Mouse (Mus musculus): Measurements from ENCODE around the gene Olfr389. TPM values are rescaled to one million over a fixed set of nuclear protein-coding genes. Genes with fewer than 3 reads are reported as not detected.

The Olfr389 gene
- total RNA-seq (2014; fragmentation: Nextera tagmentation) (not detected in 2 replicates), total RNA-seq (2017) (not detected in 2 replicates)

- no peak for ATAC-seq (replicated peaks; ENCODE audit: poor library complexity, severe bottlenecking)
Measured at GRCm38 (mm10) chr11:73780613-73781012, at the start of gene Olfr389. Gene Olfr389 (minus strand): TSS chr11:73780713.

GRCm38 (mm10) chr11:73816949-73817348 is 36.4 kb upstream of the Olfr389 start, which contains the start of gene Olfr392:
Gene Olfr392 (minus strand): TSS chr11:73817049.
- no peak for ATAC-seq (replicated peaks; ENCODE audit: poor library complexity, severe bottlenecking)

DNA sequence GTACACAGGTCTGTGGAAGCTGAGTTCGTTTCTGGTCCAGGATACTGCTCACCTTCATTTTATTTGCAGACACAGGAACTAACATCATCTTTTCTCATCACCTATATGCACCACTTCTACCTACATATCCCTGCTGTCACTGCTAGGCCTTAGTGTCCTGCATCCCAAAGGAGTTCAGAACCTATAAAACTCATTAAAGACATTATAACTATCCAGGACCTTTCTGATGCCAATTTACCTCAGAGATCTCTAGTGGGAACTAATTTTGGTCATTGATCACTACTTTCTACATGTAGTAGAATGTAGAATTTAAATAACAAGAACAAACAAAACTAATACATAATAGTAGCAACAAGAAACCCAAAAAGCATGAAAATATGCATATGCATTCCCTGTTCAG is 22.4 kb upstream of the Olfr389 start, which contains the start of gene Olfr391-ps:
TSS of gene Olfr391-ps (minus strand) at position 101 of the 400 bp plus-strand sequence.
- ATAC-seq (replicated peaks; ENCODE audit: poor library complexity, severe bottlenecking), result no peak

- ATAC-seq (replicated peaks; ENCODE audit: poor library complexity, severe bottlenecking), result no peak
Measured at GRCm38 (mm10) chr11:73782664-73783063, 2.2 kb upstream of the Olfr389 start, which contains the start of gene Olfr390. Gene Olfr390 (plus strand): TSS chr11:73782964.

GRCm38 (mm10) chr11:73759115-73759514 is 21.4 kb downstream of the Olfr389 start:
- ATAC-seq (replicated peaks; ENCODE audit: poor library complexity, severe bottlenecking), result no peak

Other genes with a start within 250 kb of the Olfr389 start
- gene Olfr385, start 187.7 kb downstream of the Olfr389 start, total RNA-seq (2014; fragmentation: Nextera tagmentation), result not detected in 2 replicates
- not detected in 2 replicates for gene Olfr385, start 187.7 kb downstream of the Olfr389 start, total RNA-seq (2017)
- gene Olfr384, start 182.1 kb downstream of the Olfr389 start, total RNA-seq (2014; fragmentation: Nextera tagmentation), result not detected in 2 replicates
- not detected in 2 replicates for gene Olfr384, start 182.1 kb downstream of the Olfr389 start, total RNA-seq (2017)
- not detected in 2 replicates for gene Zfp735, start 91.9 kb downstream of the Olfr389 start, total RNA-seq (2014; fragmentation: Nextera tagmentation)
- gene Zfp735, start 91.9 kb downstream of the Olfr389 start, total RNA-seq (2017), result not detected in 2 replicates
- not detected in 2 replicates for gene Olfr390, start 2.3 kb upstream of the Olfr389 start, total RNA-seq (2014; fragmentation: Nextera tagmentation)
- not detected in 2 replicates for gene Olfr390, start 2.3 kb upstream of the Olfr389 start, total RNA-seq (2017)
- not detected in 2 replicates for gene Olfr391-ps, start 22.3 kb upstream of the Olfr389 start, total RNA-seq (2014; fragmentation: Nextera tagmentation)
- gene Olfr391-ps, start 22.3 kb upstream of the Olfr389 start, total RNA-seq (2017), result not detected in 2 replicates
- not detected in 2 replicates for gene Olfr392, start 36.3 kb upstream of the Olfr389 start, total RNA-seq (2014; fragmentation: Nextera tagmentation)
- gene Olfr392, start 36.3 kb upstream of the Olfr389 start, total RNA-seq (2017), result not detected in 2 replicates
- gene Olfr393, start 70.7 kb upstream of the Olfr389 start, total RNA-seq (2014; fragmentation: Nextera tagmentation), result not detected in 2 replicates
- not detected in 2 replicates for gene Olfr393, start 70.7 kb upstream of the Olfr389 start, total RNA-seq (2017)
- gene Olfr394, start 110.1 kb upstream of the Olfr389 start, total RNA-seq (2014; fragmentation: Nextera tagmentation), result not detected in 2 replicates
- not detected in 2 replicates for gene Olfr394, start 110.1 kb upstream of the Olfr389 start, total RNA-seq (2017)
- gene Olfr395, start 128.6 kb upstream of the Olfr389 start, total RNA-seq (2014; fragmentation: Nextera tagmentation), result not detected in 2 replicates
- gene Olfr395, start 128.6 kb upstream of the Olfr389 start, total RNA-seq (2017), result not detected in 2 replicates
- gene Olfr23, start 156.0 kb upstream of the Olfr389 start, total RNA-seq (2014; fragmentation: Nextera tagmentation), result not detected in 2 replicates
- not detected in 2 replicates for gene Olfr23, start 156.0 kb upstream of the Olfr389 start, total RNA-seq (2017)
- gene Olfr397, start 180.1 kb upstream of the Olfr389 start, total RNA-seq (2014; fragmentation: Nextera tagmentation), result not detected in 2 replicates
- not detected in 2 replicates for gene Olfr397, start 180.1 kb upstream of the Olfr389 start, total RNA-seq (2017)
- not detected in 2 replicates for gene Olfr398, start 209.7 kb upstream of the Olfr389 start, total RNA-seq (2014; fragmentation: Nextera tagmentation)
- not detected in 2 replicates for gene Olfr398, start 209.7 kb upstream of the Olfr389 start, total RNA-seq (2017)